Mouse (Mus musculus) liver, embryonic 13.5 days (tissue): Measurements from ENCODE around the gene Utrn. TPM values are rescaled to one million over a fixed set of nuclear protein-coding genes. Genes with fewer than 3 reads are reported as not detected.

ENCODE experiments used
- ATAC-seq: fragments of 200-750 bp; cut with Nextera tagmentation; 2 replicates; pipeline ENCODE4 v1.8.0; 2017; ENCODE audit warnings: low read depth, mild to moderate bottlenecking, moderate number of reproducible peaks, moderate library complexity
- DNase-seq: peaks from one replicate; pipeline ENCODE4 v3.0.0; 2022
- H3K27ac ChIP-seq: fragments of 300-500 bp; sonication (generic); 2 replicates; pipeline ENCODE4 v1.5.1; 2015; ENCODE audit warnings: moderate library complexity, mild to moderate bottlenecking, inconsistent platforms
- H3K27me3 ChIP-seq: fragments of 300-500 bp; sonication (generic); 2 replicates; pipeline ENCODE4 v1.6.1; 2015; ENCODE audit warnings: mild to moderate bottlenecking, inconsistent platforms
- H3K36me3 ChIP-seq: fragments of 300-500 bp; sonication (generic); 2 replicates; pipeline ENCODE4 v1.6.1; 2015; ENCODE audit warnings: mild to moderate bottlenecking, inconsistent platforms
- H3K4me1 ChIP-seq: fragments of 300-500 bp; sonication (generic); replicated peaks from 2 replicates; pipeline ENCODE4 v1.6.1; 2015; ENCODE audit warnings: inconsistent platforms
- H3K4me2 ChIP-seq: fragments of 300-500 bp; sonication (generic); 2 replicates; pipeline ENCODE4 v1.6.1; 2015; ENCODE audit warnings: inconsistent platforms, mild to moderate bottlenecking, moderate library complexity
- H3K4me3 ChIP-seq: fragments of 300-500 bp; sonication (generic); replicated peaks from 2 replicates; pipeline ENCODE4 v1.5.1; 2015; ENCODE audit warnings: mild to moderate bottlenecking, inconsistent platforms
- H3K9ac ChIP-seq: fragments of 300-500 bp; sonication (generic); 2 replicates; pipeline ENCODE4 v1.6.1; 2015; ENCODE audit warnings: mild to moderate bottlenecking, inconsistent platforms
- H3K9me3 ChIP-seq: fragments of 300-500 bp; sonication (generic); replicated peaks from 2 replicates; pipeline ENCODE4 v1.6.1; 2016; ENCODE audit warnings: inconsistent platforms
- WGBS: fragments of 180-500 bp; shearing (Covaris S2); methylation state at CpG from one replicate; pipeline ENCODE4 v1.1.7; 2015; ENCODE audit not compliant: insufficient replicate concordance; 5-methylcytosine and 5-hydroxymethylcytosine counted together
- polyA plus RNA-seq: library from polyadenylated mRNA; unstranded; fragments of >200 nt; fragmentation: Nextera tagmentation; extraction: Ambion mirVana; gene quantifications from 2 replicates; pipeline ENCODE4 v1.2.1, GENCODE M21; 2015

Utrn gene
- polyA plus RNA-seq, 1 experiment from 2014 or later: 9.2 TPM

DNA sequence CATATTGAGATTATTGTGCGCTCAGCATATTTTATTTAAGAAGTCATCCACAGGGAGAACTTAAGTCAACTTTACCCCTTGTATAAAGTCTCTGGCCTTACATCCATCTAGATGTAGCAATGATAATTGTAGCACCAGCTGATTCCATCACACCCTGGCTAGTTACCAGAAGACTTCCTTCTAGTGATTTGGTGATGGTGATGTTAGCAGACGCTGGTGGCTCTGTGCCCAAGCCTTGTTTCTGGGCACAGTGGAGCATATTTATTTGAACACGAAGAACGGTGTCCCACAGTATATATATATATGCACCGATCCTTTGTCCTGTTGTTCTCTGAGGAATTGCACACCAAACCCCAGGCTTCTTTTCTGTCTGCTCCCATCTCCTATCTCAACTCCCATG is 30.7 kb upstream of the Utrn start:
- ATAC-seq (no peak), DNase-seq (no peak)
- no peak overlapping the region for H3K9ac ChIP-seq
- no peaks in the 10 kb centered on the region for H3K4me1 ChIP-seq
- no peaks in the 10 kb centered on the region for H3K9me3 ChIP-seq
- H3K4me2 ChIP-seq: no peak overlapping the region
- no peaks in the 10 kb centered on the region for H3K27me3 ChIP-seq
- 77% methylated on average over 5 of the region's 5 CpGs for WGBS
- H3K4me3 ChIP-seq: no peak overlapping the region
- H3K27ac ChIP-seq: no peak overlapping the region
- H3K36me3 ChIP-seq: no peaks in the 10 kb centered on the region

DNA sequence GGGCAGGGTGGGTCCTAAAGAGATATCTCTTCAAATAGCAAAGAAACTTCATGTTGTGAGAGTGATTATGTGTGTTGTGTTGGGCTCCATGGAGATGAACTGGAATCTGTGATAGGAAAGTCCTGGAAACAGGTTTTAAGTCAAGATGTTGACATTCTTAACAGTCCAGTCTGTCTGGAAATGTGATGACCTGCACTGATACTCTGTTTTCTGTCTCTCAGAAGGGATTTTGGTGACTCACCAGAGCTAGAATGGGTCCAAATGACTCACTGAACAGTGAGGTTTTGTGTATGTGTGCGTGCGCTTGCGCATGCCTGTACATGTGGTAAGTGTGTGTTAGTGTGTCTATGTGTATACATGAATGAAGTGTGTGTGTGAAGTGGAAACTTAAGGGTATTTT is 24.2 kb upstream of the Utrn start:
- no peaks in the 10 kb centered on the region for H3K27me3 ChIP-seq
- no peaks in the 10 kb centered on the region for H3K36me3 ChIP-seq
- no peak overlapping the region for H3K9ac ChIP-seq
- no peak overlapping the region for H3K27ac ChIP-seq
- H3K4me1 ChIP-seq: no peaks in the 10 kb centered on the region
- no peak overlapping the region for H3K4me3 ChIP-seq
- DNase-seq: no peak
- WGBS: 85% methylated on average over 3 of the region's 3 CpGs
- no peak for ATAC-seq
- H3K4me2 ChIP-seq: no peak overlapping the region
- H3K9me3 ChIP-seq: no peaks in the 10 kb centered on the region

DNA sequence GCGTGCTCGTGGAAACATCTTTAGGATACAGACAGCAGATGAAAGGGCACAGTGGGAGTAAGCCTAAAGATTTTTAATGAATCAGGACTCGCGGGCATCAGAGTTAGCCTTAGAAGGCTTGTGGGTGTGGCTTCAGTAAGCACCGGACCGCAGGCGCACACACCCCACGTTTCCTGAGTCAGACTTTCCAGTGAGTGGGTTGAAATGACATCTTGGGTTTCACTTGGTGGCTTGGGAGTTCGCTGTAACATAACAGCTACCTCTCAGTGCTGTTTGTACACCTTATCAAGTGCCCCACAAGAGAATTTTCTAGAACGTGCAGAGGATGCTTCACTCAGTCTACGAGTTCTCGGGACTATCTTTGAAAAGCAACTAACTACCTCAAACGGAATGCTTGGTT is 19.2 kb upstream of the Utrn start:
- 58% methylated on average over 13 of the region's 13 CpGs for WGBS
- no peaks in the 10 kb centered on the region for H3K9me3 ChIP-seq
- no peaks in the 10 kb centered on the region for H3K4me1 ChIP-seq
- H3K4me2 ChIP-seq: no peak overlapping the region
- H3K4me3 ChIP-seq: no peak overlapping the region
- H3K36me3 ChIP-seq: no peaks in the 10 kb centered on the region
- DNase-seq (no peak), ATAC-seq (no peak)
- no peak overlapping the region for H3K27ac ChIP-seq
- H3K27me3 ChIP-seq: no peaks in the 10 kb centered on the region
- H3K9ac ChIP-seq: no peak overlapping the region

DNA sequence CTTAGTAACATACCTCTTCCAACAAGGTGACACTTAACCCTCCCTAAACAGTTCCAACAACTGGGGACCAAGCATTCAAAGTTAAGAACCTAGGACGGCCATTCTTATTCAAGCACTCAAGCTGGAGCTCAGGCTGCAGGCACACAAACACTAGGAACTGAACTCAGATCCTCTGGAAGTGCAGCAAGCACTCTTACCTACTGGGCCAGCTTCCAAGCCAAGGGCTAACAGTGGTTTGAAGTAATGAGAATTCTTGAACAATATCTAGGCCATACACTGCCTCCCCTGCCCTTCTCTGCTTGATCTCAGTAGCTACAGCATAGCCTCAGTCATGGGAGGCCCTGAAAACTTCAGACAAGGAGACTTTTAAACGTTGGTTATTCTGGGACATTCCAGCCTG is 18.6 kb upstream of the Utrn start:
- no peak for DNase-seq
- no peak overlapping the region for H3K4me3 ChIP-seq
- no peaks in the 10 kb centered on the region for H3K36me3 ChIP-seq
- no peaks in the 10 kb centered on the region for H3K9me3 ChIP-seq
- no peaks in the 10 kb centered on the region for H3K4me1 ChIP-seq
- no peaks in the 10 kb centered on the region for H3K27me3 ChIP-seq
- no peak overlapping the region for H3K4me2 ChIP-seq
- ATAC-seq: no peak
- no peak overlapping the region for H3K9ac ChIP-seq
- H3K27ac ChIP-seq: no peak overlapping the region
- 52% methylated on average over 2 of the region's 2 CpGs for WGBS

DNA sequence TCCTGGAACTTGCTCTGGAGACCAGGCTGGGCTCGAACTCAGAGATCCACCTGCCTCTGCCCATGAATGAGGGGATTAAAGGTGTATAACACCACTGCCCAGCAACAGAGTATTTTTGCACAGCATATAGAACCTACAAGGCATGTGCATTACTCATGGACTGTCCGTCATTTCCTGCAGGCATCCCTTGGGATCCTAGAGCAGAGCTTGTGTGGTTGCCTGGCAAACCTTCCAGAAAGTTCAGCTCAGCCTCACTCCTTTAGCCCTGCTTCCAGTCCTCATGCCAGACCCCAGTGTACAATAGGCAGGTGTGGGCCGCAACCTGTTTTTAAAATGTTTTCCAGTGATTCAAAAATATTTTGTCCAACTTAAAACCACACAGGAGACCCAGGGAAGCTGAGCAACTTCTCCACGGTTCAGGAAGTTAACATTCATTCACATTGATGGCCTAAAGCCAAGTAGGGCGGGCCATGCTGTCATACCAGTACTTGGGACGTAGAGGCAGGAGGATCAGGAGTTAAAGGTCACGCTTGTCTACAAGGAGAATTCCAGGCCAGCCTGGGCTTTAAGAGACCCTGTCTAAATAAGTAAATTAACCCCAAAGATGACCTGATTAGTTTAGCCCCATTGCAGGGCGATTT is 15.3 kb upstream of the Utrn start:
- Histone ChIP-seq H3K27ac (no peak overlapping the region), H3K9me3 (no peaks in the 10 kb centered on the region), H3K9ac (no peak overlapping the region), H3K4me1 (no peaks in the 10 kb centered on the region), H3K36me3 (no peaks in the 10 kb centered on the region), H3K4me2 (no peak overlapping the region), H3K4me3 (no peak overlapping the region), H3K27me3 (no peaks in the 10 kb centered on the region)
- no peak for ATAC-seq
- no peak for DNase-seq
- 60% methylated on average over 8 of the region's 8 CpGs for WGBS

DNA sequence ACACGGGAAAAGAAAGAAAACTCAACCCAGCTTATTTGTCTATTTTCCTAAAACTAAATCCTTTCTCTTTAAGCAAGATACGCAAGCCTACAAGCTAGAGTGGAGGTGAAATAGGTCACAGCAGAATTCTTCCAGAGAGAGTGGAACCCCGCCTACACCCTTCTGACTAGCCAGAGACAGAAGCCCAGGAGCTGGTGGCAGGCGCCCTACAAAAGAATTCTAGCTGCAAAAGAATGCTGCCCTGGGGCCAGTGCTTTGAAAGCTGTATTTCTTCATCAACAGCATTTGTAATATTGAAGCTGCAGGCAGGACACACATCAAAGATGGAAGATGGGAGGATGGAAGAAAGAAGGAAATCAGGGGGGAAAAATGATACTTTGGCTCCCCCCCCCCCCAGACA is 12.7 kb upstream of the Utrn start:
- Histone ChIP-seq H3K4me1 (no peaks in the 10 kb centered on the region), H3K27ac (no peak overlapping the region), H3K4me3 (no peak overlapping the region), H3K9me3 (no peaks in the 10 kb centered on the region), H3K4me2 (no peak overlapping the region), H3K9ac (no peak overlapping the region), H3K27me3 (0 out of 2 replicates have a peak, but pooled peaks cover 4% of the 10 kb centered on the region), H3K36me3 (no peaks in the 10 kb centered on the region)
- DNase-seq (no peak), ATAC-seq (no peak)
- 63% methylated on average over 4 of the region's 4 CpGs for WGBS

DNA sequence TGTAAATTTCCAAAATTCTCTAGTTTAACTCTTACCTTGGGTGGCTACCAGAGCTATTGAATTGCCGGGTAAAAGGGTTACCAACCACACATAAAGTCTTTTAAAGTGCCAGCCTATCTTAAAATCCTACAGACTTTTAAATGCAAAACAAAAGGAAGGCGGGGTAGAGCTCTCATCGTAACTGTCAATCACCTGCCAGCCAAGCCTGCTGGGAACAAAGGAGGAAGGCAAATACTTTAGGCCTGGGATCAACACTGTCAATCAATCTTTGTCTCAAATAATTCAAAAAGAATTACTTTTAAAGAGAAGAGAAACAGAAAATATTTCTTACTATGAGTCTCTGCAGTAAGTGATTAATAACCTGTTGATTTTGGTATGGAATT is 10.1 kb upstream of the Utrn start:
- Histone ChIP-seq H3K36me3 (no peaks in the 10 kb centered on the region), H3K4me1 (peaks cover 6% of the 10 kb centered on the region), H3K27me3 (0 out of 2 replicates have a peak, but pooled peaks cover 4% of the 10 kb centered on the region), H3K4me3 (no peak overlapping the region), H3K27ac (no peak overlapping the region), H3K9ac (no peak overlapping the region), H3K4me2 (no peak overlapping the region), H3K9me3 (no peaks in the 10 kb centered on the region)
- 42% methylated on average over 3 of the region's 3 CpGs for WGBS
- no peak for ATAC-seq
- DNase-seq: no peak

DNA sequence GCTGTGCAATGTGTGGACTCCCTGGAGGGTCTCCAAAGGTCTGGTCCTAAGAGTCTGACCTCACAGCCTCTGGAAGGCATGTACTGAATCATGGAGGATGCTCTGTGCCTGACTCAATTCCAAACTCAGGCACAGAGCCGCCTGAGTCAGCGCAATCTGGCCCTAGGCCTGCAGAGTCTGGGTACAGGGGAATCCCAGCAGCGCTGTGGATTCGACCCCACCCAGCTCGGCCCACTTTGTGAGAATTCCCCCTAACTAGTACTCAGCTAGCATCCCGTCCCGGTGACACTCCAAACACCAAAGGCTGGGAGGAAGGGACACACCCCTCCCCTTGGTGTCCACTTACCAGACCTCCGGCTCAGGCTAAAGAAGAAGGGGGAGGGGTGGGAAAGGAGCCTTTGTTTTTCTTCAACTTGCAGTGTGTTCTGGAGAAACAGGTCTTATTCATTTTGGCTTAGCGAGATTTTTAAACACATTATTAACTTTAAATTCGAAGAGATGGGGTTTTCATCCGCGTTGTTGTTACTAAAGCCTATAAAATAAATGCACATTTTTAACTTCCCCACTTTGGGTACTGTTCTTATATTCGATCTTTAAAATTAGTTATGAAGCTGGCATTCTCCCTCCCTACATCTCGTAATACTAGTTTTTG is 9.6 kb upstream of the Utrn start:
- Histone ChIP-seq H3K4me1 (peaks cover 12% of the 10 kb centered on the region), H3K27ac (no peak overlapping the region), H3K36me3 (no peaks in the 10 kb centered on the region), H3K4me3 (no peak overlapping the region), H3K4me2 (no peak overlapping the region), H3K9me3 (no peaks in the 10 kb centered on the region), H3K9ac (no peak overlapping the region), H3K27me3 (0 out of 2 replicates have a peak, but pooled peaks cover 4% of the 10 kb centered on the region)
- no peak for ATAC-seq
- no peak for DNase-seq
- 38% methylated on average over 14 of the region's 14 CpGs for WGBS

DNA sequence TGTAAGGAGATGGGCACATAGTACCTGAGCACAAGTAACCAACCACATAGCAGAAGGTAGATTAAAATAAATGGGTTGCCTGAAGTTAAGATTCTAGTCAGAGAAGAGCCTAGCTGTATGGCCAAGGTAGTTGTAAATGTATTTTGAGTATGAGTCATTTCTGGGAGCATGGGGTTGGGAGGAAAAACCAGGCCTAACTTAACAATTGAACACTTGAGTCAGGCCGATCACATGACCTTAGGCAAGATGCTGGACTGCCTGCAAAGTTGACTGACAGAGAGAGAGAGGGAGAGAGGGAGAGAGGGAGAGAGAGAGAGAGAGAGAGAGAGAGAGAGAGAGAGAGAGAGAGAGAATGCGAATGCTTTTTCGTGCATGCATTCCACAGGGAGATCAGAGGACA is 7.3 kb upstream of the Utrn start:
- no peak overlapping the region for H3K4me3 ChIP-seq
- no peaks in the 10 kb centered on the region for H3K36me3 ChIP-seq
- H3K4me2 ChIP-seq: no peak overlapping the region
- H3K4me1 ChIP-seq: peaks cover 15% of the 10 kb centered on the region
- no peak for DNase-seq
- no peak overlapping the region for H3K9ac ChIP-seq
- 71% methylated on average over 3 of the region's 3 CpGs for WGBS
- H3K9me3 ChIP-seq: no peaks in the 10 kb centered on the region
- no peak overlapping the region for H3K27ac ChIP-seq
- no peak for ATAC-seq
- 0 out of 2 replicates have a peak, but pooled peaks cover 4% of the 10 kb centered on the region for H3K27me3 ChIP-seq

DNA sequence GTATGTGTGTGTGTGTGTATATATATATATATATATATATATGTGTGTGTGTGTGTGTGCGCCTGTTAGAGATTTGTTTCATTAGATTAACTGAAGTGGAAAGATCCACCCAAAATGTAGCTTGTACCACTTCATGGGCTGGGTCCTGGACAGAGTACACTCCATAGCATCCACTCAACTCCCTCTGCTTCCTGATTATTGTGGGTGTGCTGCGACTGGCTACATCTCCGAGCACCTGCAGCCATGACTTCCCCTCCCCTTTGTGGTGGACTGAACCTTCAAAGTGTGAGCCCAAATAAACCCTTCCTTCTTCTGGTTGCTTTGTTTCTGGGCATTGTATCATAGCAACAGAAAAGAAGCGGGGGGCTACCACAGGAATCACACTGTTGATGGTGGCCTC is 6.2 kb upstream of the Utrn start:
- no peak for ATAC-seq
- 77% methylated on average over 4 of the region's 4 CpGs for WGBS

DNA sequence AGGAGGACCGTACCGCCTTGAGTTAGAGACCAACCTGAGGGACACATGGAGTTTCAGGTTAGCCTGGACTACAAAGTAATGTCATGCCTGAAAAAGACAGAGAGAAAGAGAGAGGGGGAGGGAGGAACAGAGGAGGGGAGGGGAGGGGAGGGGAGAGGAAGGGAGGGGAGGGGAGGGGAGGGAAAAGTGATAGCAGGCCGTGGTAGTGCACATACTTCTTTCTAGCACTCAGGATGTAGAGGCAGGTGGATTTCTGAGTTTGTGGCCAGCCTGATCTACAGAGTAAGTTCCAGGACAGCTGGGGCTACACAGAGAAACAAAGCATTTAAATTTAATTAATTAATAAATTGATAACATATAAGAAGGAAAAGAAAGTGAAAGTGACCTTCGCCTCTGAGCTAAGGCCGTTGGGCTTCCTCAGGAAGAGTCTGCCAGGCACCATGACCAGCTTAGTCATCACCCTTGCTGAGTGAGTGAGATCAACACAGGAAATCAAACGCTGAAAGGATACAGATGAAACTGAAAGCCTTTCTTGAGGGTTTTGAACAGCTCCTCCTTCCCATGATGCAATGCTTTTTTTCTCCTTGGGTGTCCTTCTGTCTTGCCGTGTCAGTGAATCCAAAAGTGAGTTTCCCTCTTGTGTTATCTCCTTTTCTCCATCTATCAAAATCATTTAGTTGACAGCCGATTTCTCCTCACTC is 5.6 kb upstream of the Utrn start:
- ATAC-seq: peak; percentile 76
- H3K27me3 ChIP-seq: 0 out of 2 replicates have a peak, but pooled peaks cover 4% of the 10 kb centered on the region
- DNase-seq: no peak
- H3K36me3 ChIP-seq: no peaks in the 10 kb centered on the region
- peak overlapping the region; percentile 27 for H3K27ac ChIP-seq
- no peaks in the 10 kb centered on the region for H3K9me3 ChIP-seq
- peak overlapping the region; percentile 61 for H3K4me2 ChIP-seq
- 20% methylated on average over 8 of the region's 8 CpGs for WGBS
- H3K9ac ChIP-seq: peak overlapping the region; percentile 42
- peak overlapping the region; percentile 47 for H3K4me3 ChIP-seq
- H3K4me1 ChIP-seq: peaks cover 15% of the 10 kb centered on the region

More for the DNA sequence above, 6.2 kb upstream of the Utrn start:
- Histone ChIP-seq H3K4me1 (peaks cover 15% of the 10 kb centered on the region), H3K36me3 (no peaks in the 10 kb centered on the region), H3K9ac (no peak overlapping the region), H3K9me3 (no peaks in the 10 kb centered on the region), H3K4me3 (no peak overlapping the region), H3K4me2 (peak overlapping the region; percentile 61), H3K27me3 (0 out of 2 replicates have a peak, but pooled peaks cover 4% of the 10 kb centered on the region), H3K27ac (no peak overlapping the region)
- DNase-seq: no peak
